Mouse (Mus musculus): ENCODE measurements around the gene Dock8. TPM values are rescaled to one million over a fixed set of nuclear protein-coding genes. Genes with fewer than 3 reads are reported as not detected.

The Dock8 gene
- polyA plus RNA-seq, 1 experiment from 2014 or later, result 2.8 TPM

DNA sequence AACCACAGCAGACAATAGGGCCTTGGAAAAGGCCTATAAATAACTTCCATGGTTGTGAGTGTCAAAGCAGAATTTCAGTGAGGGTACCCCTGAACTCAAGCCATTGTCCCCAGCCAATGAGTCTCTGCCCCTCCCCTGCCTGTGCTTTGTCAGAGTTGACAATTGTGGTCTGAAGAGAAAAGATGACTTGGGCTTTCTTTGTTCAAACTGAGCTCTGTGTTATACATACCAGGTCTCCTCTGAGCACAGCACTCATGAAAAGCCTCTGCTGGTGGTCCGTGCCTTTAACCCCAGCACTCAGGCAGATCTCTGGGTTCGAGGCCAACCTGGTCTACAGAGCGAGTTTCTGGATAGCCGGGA lies 231.6 kb downstream of the Dock8 start:
- no peak for ATAC-seq (ENCODE audit: low read depth)

GRCm38 (mm10) chr19:25232032-25232431 lies 232.7 kb downstream of the Dock8 start:
- Histone ChIP-seq H3K27me3 (ENCODE audit: control insufficient read depth, insufficient read depth, low read length) (no peaks in the 10 kb centered on the region), H3K36me3 (ENCODE audit: control insufficient read depth, insufficient read depth, low read length) (no peaks in the 10 kb centered on the region), H3K9me3 (ENCODE audit: control insufficient read depth, low read length) (no peaks in the 10 kb centered on the region), H3K4me2 (ENCODE audit: low read depth, low read length) (no peak overlapping the region), H3K4me3 (ENCODE audit: low read depth, low read length) (no peak overlapping the region), H3K4me1 (ENCODE audit: control insufficient read depth, insufficient read depth, low read length) (no peaks in the 10 kb centered on the region), H3K27ac (ENCODE audit: low read depth, low read length) (no peak overlapping the region), H3K9ac (replicated peaks; ENCODE audit: low read depth, low read length) (no peak overlapping the region)
- 58% methylated on average over 10 of the region's 10 CpGs for WGBS
- ATAC-seq (ENCODE audit: low read depth), result no peak

More for the DNA sequence above, 231.6 kb downstream of the Dock8 start:
- H3K9ac ChIP-seq (replicated peaks; ENCODE audit: low read depth, low read length), result no peak overlapping the region
- WGBS, result 30% methylated on average over 4 of the region's 4 CpGs
- no peak overlapping the region for H3K27ac ChIP-seq (ENCODE audit: low read depth, low read length)
- H3K4me2 ChIP-seq (ENCODE audit: low read depth, low read length), result no peak overlapping the region
- H3K9me3 ChIP-seq (ENCODE audit: control insufficient read depth, low read length), result no peaks in the 10 kb centered on the region
- no peaks in the 10 kb centered on the region for H3K27me3 ChIP-seq (ENCODE audit: control insufficient read depth, insufficient read depth, low read length)
- no peaks in the 10 kb centered on the region for H3K36me3 ChIP-seq (ENCODE audit: control insufficient read depth, insufficient read depth, low read length)
- H3K4me1 ChIP-seq (ENCODE audit: control insufficient read depth, insufficient read depth, low read length), result no peaks in the 10 kb centered on the region
- H3K4me3 ChIP-seq (ENCODE audit: low read depth, low read length), result no peak overlapping the region

DNA sequence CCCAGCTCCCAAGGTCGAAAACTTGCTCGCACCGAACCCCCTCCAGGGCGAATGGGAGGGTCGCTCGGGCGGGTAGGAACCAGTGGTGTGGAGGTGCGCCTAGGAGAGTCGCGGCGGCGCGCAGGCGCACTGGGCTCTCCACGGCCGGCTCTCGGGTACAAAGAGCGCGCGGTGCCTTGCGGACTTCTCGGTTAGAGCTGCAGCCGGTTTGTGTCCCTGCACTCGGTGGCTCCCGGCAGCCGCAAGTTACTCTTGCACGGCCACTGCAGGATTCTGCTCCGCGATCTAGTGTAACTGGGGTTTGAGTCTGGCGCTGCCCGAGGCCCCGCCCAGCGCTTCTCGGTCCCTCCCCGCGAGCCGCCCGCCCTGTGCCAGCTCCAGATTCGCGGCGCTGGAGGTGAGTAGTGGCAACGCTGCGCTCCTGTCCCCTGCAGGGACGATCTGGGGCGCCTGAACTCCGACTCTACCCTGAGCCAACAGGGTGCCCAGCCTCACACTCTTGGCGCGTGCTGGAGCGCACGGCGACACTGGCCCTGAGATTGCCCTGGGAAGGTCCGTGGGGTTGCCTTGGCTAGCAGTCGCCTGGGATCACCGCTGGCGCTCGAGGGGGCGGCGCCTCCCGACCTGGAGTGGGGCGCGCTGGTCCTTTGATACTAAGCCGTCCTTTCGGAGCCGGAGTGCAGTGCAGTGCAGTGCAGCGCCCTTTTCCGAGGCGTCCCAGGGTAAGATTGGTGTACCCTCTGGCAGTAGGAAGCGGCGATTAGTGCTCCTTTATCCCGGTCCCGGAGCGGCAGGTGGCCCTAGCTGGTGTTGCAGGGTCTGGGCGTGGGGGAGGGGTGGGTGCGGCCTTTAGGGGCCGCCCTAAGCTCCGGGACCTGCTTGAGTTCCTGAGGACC lies 237.5 kb downstream of the Dock8 start, which contains the start of gene Kank1:
Gene Kank1 (plus strand): TSS at position 380 of the 896 bp plus-strand sequence.
- H3K4me3 ChIP-seq (ENCODE audit: low read depth, low read length), result peak within 1 kb of the TSS; percentile 70
- H3K9ac ChIP-seq (replicated peaks; ENCODE audit: low read depth, low read length), result peak within 1 kb of the TSS; percentile 58
- no peaks in the 10 kb centered on the region for H3K9me3 ChIP-seq (ENCODE audit: control insufficient read depth, low read length)
- H3K4me1 ChIP-seq (ENCODE audit: control insufficient read depth, insufficient read depth, low read length), result 0 out of 2 replicates have a peak, but pooled peaks cover 3% of the 10 kb centered on the region
- WGBS, result under 1% methylated on average over 67 of the region's 76 CpGs
- H3K27me3 ChIP-seq (ENCODE audit: control insufficient read depth, insufficient read depth, low read length), result peaks cover 4% of the 10 kb centered on the region
- peak within 1 kb of the TSS; percentile 96 for H3K4me2 ChIP-seq (ENCODE audit: low read depth, low read length)
- ATAC-seq (ENCODE audit: low read depth), result peak; percentile 92
- peak within 1 kb of the TSS; percentile 8; the same call in 1 of the 2 replicates for H3K27ac ChIP-seq (ENCODE audit: low read depth, low read length)
- no peaks in the 10 kb centered on the region for H3K36me3 ChIP-seq (ENCODE audit: control insufficient read depth, insufficient read depth, low read length)

- under 1% methylated on average over 35 of the region's 35 CpGs for WGBS
- H3K27me3 ChIP-seq (ENCODE audit: control insufficient read depth, insufficient read depth, low read length), result peaks cover 4% of the 10 kb centered on the region
- H3K4me1 ChIP-seq (ENCODE audit: control insufficient read depth, insufficient read depth, low read length), result 0 out of 2 replicates have a peak, but pooled peaks cover 3% of the 10 kb centered on the region
- peak overlapping the region; percentile 70 for H3K4me3 ChIP-seq (ENCODE audit: low read depth, low read length)
- peak overlapping the region; percentile 96 for H3K4me2 ChIP-seq (ENCODE audit: low read depth, low read length)
- 0 out of 2 replicates have a peak overlapping the region, but pooled peaks have one; percentile 8 for H3K27ac ChIP-seq (ENCODE audit: low read depth, low read length)
- H3K36me3 ChIP-seq (ENCODE audit: control insufficient read depth, insufficient read depth, low read length), result no peaks in the 10 kb centered on the region
- H3K9ac ChIP-seq (replicated peaks; ENCODE audit: low read depth, low read length), result peak overlapping the region; percentile 58
- peak; percentile 22 for ATAC-seq (ENCODE audit: low read depth)
- H3K9me3 ChIP-seq (ENCODE audit: control insufficient read depth, low read length), result no peaks in the 10 kb centered on the region
Measured at GRCm38 (mm10) chr19:25237492-25238040, 238.2 kb downstream of the Dock8 start.

- peaks cover 4% of the 10 kb centered on the region for H3K27me3 ChIP-seq (ENCODE audit: control insufficient read depth, insufficient read depth, low read length)
- no peak overlapping the region; the same call in 1 of the 2 replicates for H3K9ac ChIP-seq (replicated peaks; ENCODE audit: low read depth, low read length)
- no peak overlapping the region for H3K27ac ChIP-seq (ENCODE audit: low read depth, low read length)
- no peak for ATAC-seq (ENCODE audit: low read depth)
- H3K9me3 ChIP-seq (ENCODE audit: control insufficient read depth, low read length), result no peaks in the 10 kb centered on the region
- 0 out of 2 replicates have a peak, but pooled peaks cover 3% of the 10 kb centered on the region for H3K4me1 ChIP-seq (ENCODE audit: control insufficient read depth, insufficient read depth, low read length)
- H3K4me2 ChIP-seq (ENCODE audit: low read depth, low read length), result peak overlapping the region; percentile 96
- H3K36me3 ChIP-seq (ENCODE audit: control insufficient read depth, insufficient read depth, low read length), result no peaks in the 10 kb centered on the region
- peak overlapping the region; percentile 70 for H3K4me3 ChIP-seq (ENCODE audit: low read depth, low read length)
- 4% methylated on average over 13 of the region's 13 CpGs for WGBS
Measured at GRCm38 (mm10) chr19:25238121-25238520, 238.8 kb downstream of the Dock8 start.

- ATAC-seq (ENCODE audit: low read depth), result no peak
- H3K27me3 ChIP-seq (ENCODE audit: control insufficient read depth, insufficient read depth, low read length), result no peaks in the 10 kb centered on the region
- no peak overlapping the region for H3K9ac ChIP-seq (replicated peaks; ENCODE audit: low read depth, low read length)
- H3K27ac ChIP-seq (ENCODE audit: low read depth, low read length), result no peak overlapping the region
- no peak overlapping the region for H3K4me3 ChIP-seq (ENCODE audit: low read depth, low read length)
- no peaks in the 10 kb centered on the region for H3K9me3 ChIP-seq (ENCODE audit: control insufficient read depth, low read length)
- no peak overlapping the region for H3K4me2 ChIP-seq (ENCODE audit: low read depth, low read length)
- WGBS, result 75% methylated on average over 4 of the region's 4 CpGs
- no peaks in the 10 kb centered on the region for H3K4me1 ChIP-seq (ENCODE audit: control insufficient read depth, insufficient read depth, low read length)
- no peaks in the 10 kb centered on the region for H3K36me3 ChIP-seq (ENCODE audit: control insufficient read depth, insufficient read depth, low read length)
Measured at GRCm38 (mm10) chr19:25243566-25243965, 244.2 kb downstream of the Dock8 start.

DNA sequence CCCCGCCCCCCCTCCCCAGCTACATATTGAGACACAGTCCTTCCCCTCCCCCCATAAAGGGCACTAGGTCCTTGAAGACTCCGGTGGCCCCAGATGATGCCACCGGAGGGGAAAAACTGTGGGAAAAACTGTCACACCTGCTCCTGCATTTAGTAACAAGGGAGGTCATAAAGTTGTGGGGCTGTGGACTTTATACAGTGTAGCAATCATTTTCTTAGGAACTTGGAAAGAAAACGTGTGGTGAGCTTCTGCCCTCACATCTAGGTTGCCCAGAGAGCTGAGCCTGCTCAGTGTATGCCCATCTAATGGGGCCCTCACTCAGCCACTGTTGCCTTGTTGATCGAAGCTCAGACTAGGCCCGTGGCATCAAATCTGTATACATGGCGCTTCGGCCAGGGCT lies 246.7 kb downstream of the Dock8 start:
- 92% methylated on average over 8 of the region's 8 CpGs for WGBS
- Histone ChIP-seq H3K27ac (ENCODE audit: low read depth, low read length) (no peak overlapping the region), H3K36me3 (ENCODE audit: control insufficient read depth, insufficient read depth, low read length) (no peaks in the 10 kb centered on the region), H3K4me3 (ENCODE audit: low read depth, low read length) (no peak overlapping the region), H3K27me3 (ENCODE audit: control insufficient read depth, insufficient read depth, low read length) (no peaks in the 10 kb centered on the region), H3K9ac (replicated peaks; ENCODE audit: low read depth, low read length) (no peak overlapping the region), H3K4me2 (ENCODE audit: low read depth, low read length) (no peak overlapping the region), H3K9me3 (ENCODE audit: control insufficient read depth, low read length) (no peaks in the 10 kb centered on the region), H3K4me1 (ENCODE audit: control insufficient read depth, insufficient read depth, low read length) (no peaks in the 10 kb centered on the region)
- no peak for ATAC-seq (ENCODE audit: low read depth)

DNA sequence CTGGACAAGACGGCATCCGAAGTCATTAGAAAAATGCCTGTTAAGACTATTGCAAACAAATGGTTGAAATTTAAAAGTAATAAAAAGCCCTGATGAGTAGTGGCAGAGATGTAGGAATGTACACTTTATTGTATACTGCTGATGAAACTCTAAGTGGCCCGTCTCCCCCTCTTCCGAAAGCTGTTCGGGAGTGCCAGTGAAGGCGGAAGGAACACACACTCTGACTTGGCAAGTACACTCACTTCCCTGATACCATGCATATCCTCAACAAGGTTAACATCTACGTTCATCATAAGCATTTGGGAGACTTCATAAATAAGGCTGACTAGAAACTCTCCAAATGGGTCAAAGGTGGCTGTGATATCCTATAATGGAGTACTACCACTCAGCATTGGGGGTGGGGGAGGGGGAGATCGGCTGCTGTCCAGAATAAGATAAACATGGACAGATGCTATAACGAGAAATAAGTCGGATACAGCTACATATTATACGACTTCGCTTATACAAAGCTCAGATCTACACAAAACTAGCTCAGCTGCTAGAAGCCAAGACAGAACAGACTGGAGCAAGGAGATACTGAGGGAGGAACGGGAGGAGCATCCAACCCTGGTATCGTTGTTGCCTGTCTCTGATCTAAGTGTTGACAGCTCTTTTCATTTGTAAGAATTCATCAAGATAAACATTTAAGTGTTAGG lies 248.7 kb downstream of the Dock8 start:
- no peaks in the 10 kb centered on the region for H3K9me3 ChIP-seq (ENCODE audit: control insufficient read depth, low read length)
- no peak overlapping the region for H3K4me3 ChIP-seq (ENCODE audit: low read depth, low read length)
- no peaks in the 10 kb centered on the region for H3K27me3 ChIP-seq (ENCODE audit: control insufficient read depth, insufficient read depth, low read length)
- no peak for ATAC-seq (ENCODE audit: low read depth)
- no peak overlapping the region for H3K9ac ChIP-seq (replicated peaks; ENCODE audit: low read depth, low read length)
- no peaks in the 10 kb centered on the region for H3K4me1 ChIP-seq (ENCODE audit: control insufficient read depth, insufficient read depth, low read length)
- 93% methylated on average over 14 of the region's 14 CpGs for WGBS
- H3K27ac ChIP-seq (ENCODE audit: low read depth, low read length), result no peak overlapping the region
- no peak overlapping the region for H3K4me2 ChIP-seq (ENCODE audit: low read depth, low read length)
- no peaks in the 10 kb centered on the region for H3K36me3 ChIP-seq (ENCODE audit: control insufficient read depth, insufficient read depth, low read length)

Data from neural tube, embryonic 14.5 days (tissue).